In genomic region chr19:16780790-16781384, GRCm38 (mm10) we compare ENCODE assay signal across 8 mouse cellular contexts. TPM values are rescaled to one million over a fixed set of nuclear protein-coding genes. Genes with fewer than 3 reads are reported as not detected.
DNase-seq lines count a peak whose midpoint lies in the region; ATAC-seq lines count a peak whose summit lies in the region.

Vps13a (minus strand) TSS chr19:16780933.

- peak within 1 kb of the TSS; percentile 65 for H3K4me3 ChIP-seq in hindbrain, embryonic 12.5 days

- peak; percentile 94 for DNase-seq in MN1 (ENCODE audit: low spot score)
- DNase-seq in cerebellum, adult 9-10 months: peak; percentile 83
- peak; percentile 71 to 84 for DNase-seq in frontal cortex, adult 2 months (ENCODE audit: extremely low spot score in 1 of 2, low spot score in 1 of 2)
- peak; percentile 81 to 88 for DNase-seq in layer of hippocampus, postnatal 14 days (ENCODE audit: low spot score in 2 of 2)
- peak; percentile 87 for DNase-seq in lung, postnatal 14 days
- peak; percentile 77 for DNase-seq in retina, adult 2 months (ENCODE audit: low read depth, low spot score)
- peak; percentile 90 to 96 for DNase-seq in thymus, postnatal 36 days

- under 1% methylated on average over 67 of the region's 67 CpGs for WGBS in hindbrain, embryonic 12.5 days

- peaks cover 8% of the 10 kb centered on the region; the same call in 1 of the 2 replicates for H3K4me1 ChIP-seq in hindbrain, embryonic 12.5 days

- peak within 1 kb of the TSS; percentile 63 for H3K9ac ChIP-seq in hindbrain, embryonic 12.5 days

- no peaks in the 10 kb centered on the region for H3K9me3 ChIP-seq in hindbrain, embryonic 12.5 days (replicated peaks)

- peaks cover 13% of the 10 kb centered on the region for H3K27me3 ChIP-seq in hindbrain, embryonic 12.5 days

- no peaks in the 10 kb centered on the region for H3K36me3 ChIP-seq in hindbrain, embryonic 12.5 days

- ATAC-seq in hindbrain, embryonic 12.5 days (ENCODE audit: low FRiP score): peak; percentile 98

- H3K4me2 ChIP-seq in hindbrain, embryonic 12.5 days (replicated peaks): peak within 1 kb of the TSS; percentile 96

- H3K27ac ChIP-seq in hindbrain, embryonic 12.5 days: no peak within 1 kb of the TSS

RNA-seq across cellular contexts. Expression of gene Vps13a, which starts in this region (rescaled TPM):
- 35.8 and 41.8 TPM in 2 replicates for polyA plus RNA-seq in frontal cortex, adult 2 months (2012; rRNA removed)
- polyA plus RNA-seq in hindbrain, embryonic 12.5 days (2016; fragmentation: Nextera tagmentation; extraction: Ambion mirVana): 10.6 and 10.7 TPM in 2 replicates
- total RNA-seq in layer of hippocampus, postnatal 14 days (2021): 10 to 100 TPM; 52.8 to 54.9 TPM
